Mouse (Mus musculus) stomach, embryonic 15.5 days (tissue): ENCODE data around the gene Cacna1b. TPM values are rescaled to one million over a fixed set of nuclear protein-coding genes. Genes with fewer than 3 reads are reported as not detected.

Experiments
- ATAC-seq: fragments of 200-750 bp; cut with Nextera tagmentation; 2 replicates; pipeline ENCODE4 v1.8.0; 2017; ENCODE audit warnings: low read depth, moderate number of reproducible peaks, moderate TSS enrichment; ENCODE audit not compliant: insufficient read depth, low FRiP score
- H3K27ac ChIP-seq: fragments of 300-500 bp; sonication (generic); 2 replicates; pipeline ENCODE4 v1.5.1; 2015; ENCODE audit warnings: mild to moderate bottlenecking, inconsistent platforms
- H3K27me3 ChIP-seq: fragments of 300-500 bp; sonication (generic); replicated peaks from 2 replicates; pipeline ENCODE4 v1.6.1; 2015; ENCODE audit warnings: inconsistent platforms
- H3K36me3 ChIP-seq: fragments of 300-500 bp; sonication (generic); 2 replicates; pipeline ENCODE4 v1.6.1; 2015; ENCODE audit warnings: inconsistent platforms
- H3K4me1 ChIP-seq: fragments of 300-500 bp; sonication (generic); 2 replicates; pipeline ENCODE4 v1.6.1; 2015; ENCODE audit warnings: inconsistent platforms
- H3K4me2 ChIP-seq: fragments of 300-500 bp; sonication (generic); 2 replicates; pipeline ENCODE4 v1.6.1; 2015; ENCODE audit warnings: mild to moderate bottlenecking, inconsistent platforms
- H3K4me3 ChIP-seq: fragments of 300-500 bp; sonication (generic); replicated peaks from 2 replicates; pipeline ENCODE4 v1.5.1; 2015; ENCODE audit warnings: inconsistent platforms
- H3K9ac ChIP-seq: fragments of 300-500 bp; sonication (generic); 2 replicates; pipeline ENCODE4 v1.6.1; 2015; ENCODE audit warnings: inconsistent platforms
- H3K9me3 ChIP-seq: fragments of 300-500 bp; sonication (generic); 2 replicates; pipeline ENCODE4 v1.6.1; 2016; ENCODE audit warnings: inconsistent platforms
- WGBS: fragments of 180-500 bp; shearing (Covaris S2); methylation state at CpG from one replicate; pipeline ENCODE4 v1.1.7; 2015; 5-methylcytosine and 5-hydroxymethylcytosine counted together
- polyA plus RNA-seq: library from polyadenylated mRNA; unstranded; fragments of >200 nt; fragmentation: Nextera tagmentation; extraction: Ambion mirVana; gene quantifications from 2 replicates; pipeline ENCODE4 v1.2.1, GENCODE M21; 2015

Cacna1b gene
- polyA plus RNA-seq, 1 experiment from 2014 or later, result 1.1 TPM

DNA sequence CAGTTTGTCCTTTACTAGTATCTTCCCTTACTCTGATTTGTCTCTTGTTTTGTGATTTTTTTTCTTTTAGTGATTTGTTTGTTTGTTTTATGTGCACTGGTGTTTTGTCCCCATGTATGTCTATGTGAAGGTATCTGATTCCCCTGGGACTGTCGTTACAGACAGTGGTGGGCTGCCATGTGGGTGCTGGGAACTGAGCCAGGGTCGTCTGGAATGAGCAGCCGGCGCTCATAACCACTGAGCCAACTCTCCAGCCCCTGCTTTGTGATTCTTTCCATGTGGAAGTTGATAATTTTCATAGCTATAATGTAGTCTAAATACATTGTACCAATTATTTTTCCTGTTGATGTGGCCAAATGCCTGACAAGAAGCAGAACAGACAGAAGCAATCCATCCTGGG, 7.9 kb upstream of the Cacna1b start:
- Histone ChIP-seq H3K36me3 (no peaks in the 10 kb centered on the region), H3K4me1 (no peaks in the 10 kb centered on the region), H3K9ac (no peak overlapping the region), H3K27me3 (no peaks in the 10 kb centered on the region), H3K27ac (no peak overlapping the region), H3K4me3 (no peak overlapping the region), H3K4me2 (no peak overlapping the region), H3K9me3 (no peaks in the 10 kb centered on the region)
- ATAC-seq, result no peak
- WGBS, result 77% methylated on average over 4 of the region's 4 CpGs

- peak; percentile 24; the same call in 1 of the 2 replicates for ATAC-seq
- Histone ChIP-seq H3K9me3 (no peaks in the 10 kb centered on the region), H3K9ac (no peak overlapping the region), H3K4me2 (peak overlapping the region; percentile 99), H3K27me3 (peaks cover 32% of the 10 kb centered on the region), H3K27ac (no peak overlapping the region), H3K36me3 (no peaks in the 10 kb centered on the region), H3K4me3 (peak overlapping the region; percentile 53), H3K4me1 (peaks cover 19% of the 10 kb centered on the region)
- WGBS, result 1% methylated on average over 46 of the region's 52 CpGs
Observed at GRCm38 (mm10) chr2:24762446-24762960, 449 bp downstream of the Cacna1b start.

GRCm38 (mm10) chr2:24761923-24762445, 968 bp downstream of the Cacna1b start:
- Histone ChIP-seq H3K27ac (no peak overlapping the region), H3K4me1 (peaks cover 19% of the 10 kb centered on the region), H3K36me3 (no peaks in the 10 kb centered on the region), H3K27me3 (peaks cover 32% of the 10 kb centered on the region), H3K9me3 (no peaks in the 10 kb centered on the region), H3K9ac (no peak overlapping the region), H3K4me3 (peak overlapping the region; percentile 53), H3K4me2 (peak overlapping the region; percentile 99)
- 1% methylated on average over 35 of the region's 35 CpGs for WGBS
- ATAC-seq, result peak; percentile 59

GRCm38 (mm10) chr2:24755276-24755675, 7.7 kb downstream of the Cacna1b start:
- peak; percentile 32; the same call in 1 of the 2 replicates for ATAC-seq
- H3K27me3 ChIP-seq, result no peaks in the 10 kb centered on the region
- no peak overlapping the region for H3K4me3 ChIP-seq
- H3K27ac ChIP-seq, result no peak overlapping the region
- H3K9me3 ChIP-seq, result no peaks in the 10 kb centered on the region
- H3K36me3 ChIP-seq, result no peaks in the 10 kb centered on the region
- H3K4me1 ChIP-seq, result no peaks in the 10 kb centered on the region
- 96% methylated on average over 1 of the region's 1 CpGs for WGBS
- no peak overlapping the region for H3K4me2 ChIP-seq
- H3K9ac ChIP-seq, result no peak overlapping the region

GRCm38 (mm10) chr2:24752599-24752998, 10.4 kb downstream of the Cacna1b start:
- H3K4me2 ChIP-seq, result no peak overlapping the region
- no peak overlapping the region for H3K9ac ChIP-seq
- no peak for ATAC-seq
- H3K4me3 ChIP-seq, result no peak overlapping the region
- WGBS, result 71% methylated on average over 4 of the region's 4 CpGs
- H3K27ac ChIP-seq, result no peak overlapping the region
- no peaks in the 10 kb centered on the region for H3K36me3 ChIP-seq
- H3K27me3 ChIP-seq, result no peaks in the 10 kb centered on the region
- no peaks in the 10 kb centered on the region for H3K9me3 ChIP-seq
- H3K4me1 ChIP-seq, result no peaks in the 10 kb centered on the region

DNA sequence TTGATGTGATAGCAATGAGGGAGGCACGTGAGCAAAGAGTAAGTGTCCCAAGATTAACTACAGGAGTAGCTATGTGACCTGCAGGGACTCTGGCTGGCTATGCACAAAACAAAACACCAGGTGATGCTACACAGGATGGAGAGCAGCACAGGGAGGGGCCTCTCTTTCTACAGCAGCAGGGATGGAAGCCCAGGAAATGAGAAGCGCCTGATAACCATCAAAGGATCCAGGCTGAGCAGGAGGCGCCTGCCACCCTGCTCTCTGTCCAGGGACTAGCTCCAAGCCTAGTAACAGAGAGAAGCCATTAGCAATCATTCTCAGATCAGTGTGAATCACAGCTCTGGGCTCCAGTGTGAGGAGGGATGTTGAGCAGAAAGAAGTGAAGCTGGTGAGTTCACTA, 12.9 kb downstream of the Cacna1b start:
- ATAC-seq, result no peak
- Histone ChIP-seq H3K36me3 (no peaks in the 10 kb centered on the region), H3K9ac (no peak overlapping the region), H3K4me2 (no peak overlapping the region), H3K4me1 (no peaks in the 10 kb centered on the region), H3K4me3 (no peak overlapping the region), H3K27me3 (no peaks in the 10 kb centered on the region), H3K9me3 (no peaks in the 10 kb centered on the region), H3K27ac (no peak overlapping the region)
- WGBS, result 56% methylated on average over 3 of the region's 3 CpGs

GRCm38 (mm10) chr2:24747878-24748277, 15.1 kb downstream of the Cacna1b start:
- Histone ChIP-seq H3K4me2 (no peak overlapping the region), H3K27ac (no peak overlapping the region), H3K4me1 (no peaks in the 10 kb centered on the region), H3K9ac (no peak overlapping the region), H3K27me3 (no peaks in the 10 kb centered on the region), H3K36me3 (no peaks in the 10 kb centered on the region), H3K4me3 (no peak overlapping the region), H3K9me3 (no peaks in the 10 kb centered on the region)
- WGBS, result 49% methylated on average over 7 of the region's 7 CpGs
- ATAC-seq, result no peak

DNA sequence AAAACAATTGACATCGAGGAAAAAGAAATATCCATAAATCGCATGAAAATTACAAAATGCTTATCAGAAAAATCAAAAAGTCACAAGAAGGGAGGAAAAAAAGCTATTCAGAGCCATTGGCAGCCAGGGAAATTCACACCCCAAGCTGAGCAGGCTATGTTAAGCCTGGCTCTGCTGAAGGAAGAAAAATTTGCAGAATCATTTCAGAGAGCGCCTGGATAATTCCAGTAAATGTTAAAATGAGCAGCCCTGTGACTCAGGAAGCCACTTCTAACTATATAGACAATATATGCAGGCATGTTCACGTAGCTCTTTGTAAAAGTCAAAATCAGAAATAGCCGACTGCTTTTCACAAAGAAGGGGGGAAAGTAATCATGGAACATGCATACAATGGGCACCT, 23.3 kb downstream of the Cacna1b start:
- no peak for ATAC-seq

GRCm38 (mm10) chr2:24733157-24733556, 29.8 kb downstream of the Cacna1b start:
- H3K27ac ChIP-seq, result no peak overlapping the region
- H3K27me3 ChIP-seq, result no peaks in the 10 kb centered on the region
- WGBS, result 50% methylated on average over 4 of the region's 4 CpGs
- no peak overlapping the region for H3K4me2 ChIP-seq
- no peaks in the 10 kb centered on the region for H3K36me3 ChIP-seq
- no peak overlapping the region for H3K4me3 ChIP-seq
- ATAC-seq, result no peak
- no peak overlapping the region for H3K9ac ChIP-seq
- H3K9me3 ChIP-seq, result no peaks in the 10 kb centered on the region
- no peaks in the 10 kb centered on the region for H3K4me1 ChIP-seq

More for the DNA sequence above, 23.3 kb downstream of the Cacna1b start:
- H3K4me2 ChIP-seq, result no peak overlapping the region
- no peak overlapping the region for H3K4me3 ChIP-seq
- WGBS, result 86% methylated on average over 5 of the region's 5 CpGs
- H3K27me3 ChIP-seq, result no peaks in the 10 kb centered on the region
- H3K4me1 ChIP-seq, result no peaks in the 10 kb centered on the region
- no peaks in the 10 kb centered on the region for H3K9me3 ChIP-seq
- no peak overlapping the region for H3K27ac ChIP-seq
- no peaks in the 10 kb centered on the region for H3K36me3 ChIP-seq
- H3K9ac ChIP-seq, result no peak overlapping the region

GRCm38 (mm10) chr2:24725865-24726264, 37.1 kb downstream of the Cacna1b start:
- no peaks in the 10 kb centered on the region for H3K4me1 ChIP-seq
- no peaks in the 10 kb centered on the region for H3K27me3 ChIP-seq
- H3K27ac ChIP-seq, result no peak overlapping the region
- no peak overlapping the region for H3K9ac ChIP-seq
- no peak for ATAC-seq
- H3K4me3 ChIP-seq, result no peak overlapping the region
- no peaks in the 10 kb centered on the region for H3K36me3 ChIP-seq
- 86% methylated on average over 4 of the region's 4 CpGs for WGBS
- no peaks in the 10 kb centered on the region for H3K9me3 ChIP-seq
- no peak overlapping the region for H3K4me2 ChIP-seq

DNA sequence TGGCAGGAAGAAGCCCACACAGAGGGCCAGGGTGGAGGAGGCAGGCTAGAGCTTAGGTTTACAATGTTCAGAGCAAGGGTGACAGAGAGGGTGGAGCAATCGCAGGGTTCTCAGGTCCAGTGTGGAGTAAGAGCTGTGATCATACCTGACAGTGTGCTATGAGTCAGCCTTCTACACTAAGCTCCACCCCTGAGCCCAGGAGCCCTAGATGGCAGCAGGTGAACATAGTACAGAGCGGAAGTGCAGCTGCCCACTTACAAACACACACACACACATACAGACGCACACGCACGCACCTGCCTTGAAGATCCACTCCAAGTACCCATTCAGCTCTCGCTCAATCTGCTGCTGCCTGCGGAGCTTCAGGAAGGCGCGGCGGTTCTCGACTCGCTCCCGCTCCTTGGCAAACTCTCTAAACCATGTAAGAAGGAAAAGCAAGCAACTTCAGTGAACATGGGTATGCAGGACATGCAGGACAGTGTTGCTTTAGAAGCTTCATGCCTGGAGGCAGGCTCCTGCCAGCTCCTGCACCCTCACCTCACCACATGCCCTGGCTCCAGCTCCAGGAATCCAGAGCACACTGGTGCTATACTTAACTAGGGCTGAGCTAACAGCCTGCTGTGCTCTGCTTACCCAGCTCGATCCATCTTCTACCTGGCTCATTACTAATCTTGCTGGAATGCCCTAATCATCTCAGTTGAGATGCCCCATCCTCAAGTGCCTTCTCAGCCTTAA, 43.1 kb downstream of the Cacna1b start:
- no peaks in the 10 kb centered on the region for H3K36me3 ChIP-seq
- H3K4me1 ChIP-seq, result no peaks in the 10 kb centered on the region
- no peak overlapping the region for H3K9ac ChIP-seq
- H3K27me3 ChIP-seq, result no peaks in the 10 kb centered on the region
- no peak overlapping the region for H3K4me2 ChIP-seq
- H3K9me3 ChIP-seq, result no peaks in the 10 kb centered on the region
- 89% methylated on average over 14 of the region's 14 CpGs for WGBS
- ATAC-seq, result peak; percentile 47; the same call in 1 of the 2 replicates
- H3K4me3 ChIP-seq, result no peak overlapping the region
- no peak overlapping the region for H3K27ac ChIP-seq

GRCm38 (mm10) chr2:24718906-24719305, 44.0 kb downstream of the Cacna1b start:
- H3K27me3 ChIP-seq, result no peaks in the 10 kb centered on the region
- WGBS, result 77% methylated on average over 4 of the region's 4 CpGs
- no peak overlapping the region for H3K4me2 ChIP-seq
- no peaks in the 10 kb centered on the region for H3K9me3 ChIP-seq
- no peak overlapping the region for H3K27ac ChIP-seq
- H3K4me3 ChIP-seq, result no peak overlapping the region
- no peak for ATAC-seq
- no peaks in the 10 kb centered on the region for H3K36me3 ChIP-seq
- H3K4me1 ChIP-seq, result no peaks in the 10 kb centered on the region
- no peak overlapping the region for H3K9ac ChIP-seq
